Mouse (Mus musculus) embryo, embryonic 10 days (tissue): ENCODE results near the gene Sema4a.
A peak's percentile ranks its signal among the peaks of the same experiment; 100 is the strongest.

Experiments used
- DNase-seq: peaks from one replicate; pipeline ENCODE4 v3.0.0-alpha.2; 2015; ENCODE audit warnings: low spot score

The Sema4a gene

GRCm38 (mm10) chr3:88427342-88427905, 33.6 kb downstream of the Sema4a start:
- no peak for DNase-seq

GRCm38 (mm10) chr3:88425708-88426420, 35.1 kb downstream of the Sema4a start:
- no peak for DNase-seq

- DNase-seq, result no peak
Observed at GRCm38 (mm10) chr3:88425330-88425689, 35.7 kb downstream of the Sema4a start.

DNA sequence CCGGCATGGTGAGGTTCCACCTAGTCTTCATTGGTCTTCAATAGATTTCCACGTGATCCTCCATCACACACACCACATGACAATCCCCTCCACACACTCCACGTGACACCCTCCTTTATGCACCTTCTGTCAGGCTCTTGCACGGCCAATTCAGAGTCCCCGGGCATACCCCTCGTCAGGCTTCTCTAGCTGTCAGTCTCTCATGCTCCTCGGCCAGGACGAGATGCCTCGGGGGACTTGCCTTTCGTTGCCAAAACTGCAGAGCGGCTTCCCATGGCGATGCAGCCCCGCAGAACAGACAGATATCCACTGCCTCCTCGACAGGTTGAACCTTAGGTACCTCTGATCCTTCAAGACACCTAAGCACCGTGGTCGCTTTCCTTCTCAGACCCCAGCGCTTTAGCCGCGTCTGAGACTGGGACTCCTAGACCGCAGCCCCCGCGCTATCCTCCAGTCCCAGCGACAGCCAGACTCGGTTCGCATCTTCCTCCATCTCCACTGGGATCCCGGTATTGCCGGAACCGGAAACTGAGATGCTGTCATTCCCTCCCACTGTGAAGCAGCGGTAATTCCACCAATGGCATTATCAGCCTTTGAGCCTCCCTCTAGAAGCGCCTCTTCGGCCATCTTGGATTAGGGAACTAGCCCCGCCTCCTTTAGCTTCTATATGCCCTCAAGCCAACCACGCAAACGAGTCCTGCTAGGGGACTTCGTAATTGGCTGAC, 36.2 kb downstream of the Sema4a start, which contains the start of gene Slc25a44:
TSS of gene Slc25a44 (minus strand) at position 535 of the 725 bp plus-strand sequence.
- peak; percentile 99 for DNase-seq

GRCm38 (mm10) chr3:88422020-88422720, 38.8 kb downstream of the Sema4a start:
- DNase-seq, result peak; percentile 12

GRCm38 (mm10) chr3:88420771-88421170, 40.2 kb downstream of the Sema4a start:
- no peak for DNase-seq

- no peak for DNase-seq
Observed at GRCm38 (mm10) chr3:88418016-88418415, 43.0 kb downstream of the Sema4a start.

DNA sequence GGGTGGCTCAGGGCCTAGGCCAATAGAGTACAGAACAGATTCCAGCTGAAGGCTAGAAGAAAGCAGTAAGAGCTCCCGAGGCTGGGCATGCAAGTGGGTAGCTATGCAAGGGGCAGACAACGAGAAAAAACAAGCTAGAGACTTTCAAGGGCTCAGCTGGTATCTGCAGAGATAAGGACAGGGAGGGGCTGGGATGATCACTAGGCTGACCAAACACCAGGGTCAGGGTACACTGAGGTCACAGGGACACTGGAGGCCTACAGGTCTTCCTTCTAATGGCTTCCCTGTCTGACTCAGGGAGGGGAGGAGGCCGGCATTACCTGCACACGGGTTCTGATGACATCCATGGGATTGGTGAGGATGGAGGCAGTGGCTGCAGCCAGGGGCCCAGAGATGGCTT, 45.3 kb downstream of the Sema4a start:
- no peak for DNase-seq

DNA sequence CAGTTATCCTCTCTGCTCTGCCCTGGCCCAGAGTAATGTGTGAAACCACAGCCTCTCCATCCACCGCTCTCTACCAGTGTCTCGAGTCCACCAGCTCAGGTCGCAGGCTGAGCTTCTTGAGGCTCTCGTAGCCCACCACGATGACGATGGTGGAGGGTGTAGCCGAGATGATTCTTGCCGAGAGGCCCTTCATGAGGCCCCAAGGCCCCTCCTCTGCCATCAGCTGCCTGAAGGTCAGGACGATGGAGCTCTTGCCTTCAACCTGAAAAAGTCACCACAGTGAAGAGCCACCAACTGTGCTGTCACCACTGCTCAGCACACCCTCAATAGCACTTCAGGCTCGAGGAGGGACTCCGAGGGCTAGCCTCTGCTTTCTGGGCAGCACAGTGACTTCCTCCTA, 48.3 kb downstream of the Sema4a start:
- no peak for DNase-seq

DNA sequence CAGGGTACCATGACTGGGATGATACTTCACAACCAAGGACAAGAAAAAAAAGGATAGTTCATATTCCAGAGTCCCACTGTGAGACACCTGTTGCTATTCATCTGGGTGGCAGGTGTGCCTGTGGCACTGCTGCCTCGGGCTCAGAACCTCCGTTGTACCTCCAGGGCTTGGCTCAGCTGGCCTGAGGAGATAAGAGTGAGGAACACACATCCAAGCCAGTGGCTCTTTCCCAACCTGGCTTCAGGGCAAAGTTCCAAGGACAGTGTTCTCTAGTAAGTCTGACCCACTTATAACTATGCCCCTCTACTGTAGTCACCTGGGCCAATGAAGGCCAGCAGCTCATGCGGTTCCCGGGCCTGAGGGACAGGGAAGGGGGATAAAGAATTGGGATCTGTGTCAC, 49.3 kb downstream of the Sema4a start:
- DNase-seq, result no peak

DNA sequence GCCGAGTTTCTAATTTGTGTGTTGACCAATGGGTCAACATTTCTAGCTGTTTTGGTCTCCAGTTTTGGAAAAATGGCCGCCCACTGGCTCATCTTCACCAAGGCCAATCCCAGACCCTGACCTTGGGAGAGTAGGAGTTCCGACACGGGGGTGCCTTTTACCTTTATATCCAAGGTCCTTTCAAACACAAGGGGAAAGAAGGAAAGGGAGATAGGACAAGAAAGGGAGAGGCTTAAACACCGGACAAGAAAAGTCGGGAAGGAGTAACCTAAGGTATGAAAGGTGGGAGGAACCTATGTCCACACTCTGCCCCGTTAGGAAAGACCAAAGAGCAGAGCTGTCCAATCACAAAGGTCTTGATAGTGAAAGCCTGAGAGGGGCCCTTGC, 50.3 kb downstream of the Sema4a start:
- peak; percentile 12 for DNase-seq

DNA sequence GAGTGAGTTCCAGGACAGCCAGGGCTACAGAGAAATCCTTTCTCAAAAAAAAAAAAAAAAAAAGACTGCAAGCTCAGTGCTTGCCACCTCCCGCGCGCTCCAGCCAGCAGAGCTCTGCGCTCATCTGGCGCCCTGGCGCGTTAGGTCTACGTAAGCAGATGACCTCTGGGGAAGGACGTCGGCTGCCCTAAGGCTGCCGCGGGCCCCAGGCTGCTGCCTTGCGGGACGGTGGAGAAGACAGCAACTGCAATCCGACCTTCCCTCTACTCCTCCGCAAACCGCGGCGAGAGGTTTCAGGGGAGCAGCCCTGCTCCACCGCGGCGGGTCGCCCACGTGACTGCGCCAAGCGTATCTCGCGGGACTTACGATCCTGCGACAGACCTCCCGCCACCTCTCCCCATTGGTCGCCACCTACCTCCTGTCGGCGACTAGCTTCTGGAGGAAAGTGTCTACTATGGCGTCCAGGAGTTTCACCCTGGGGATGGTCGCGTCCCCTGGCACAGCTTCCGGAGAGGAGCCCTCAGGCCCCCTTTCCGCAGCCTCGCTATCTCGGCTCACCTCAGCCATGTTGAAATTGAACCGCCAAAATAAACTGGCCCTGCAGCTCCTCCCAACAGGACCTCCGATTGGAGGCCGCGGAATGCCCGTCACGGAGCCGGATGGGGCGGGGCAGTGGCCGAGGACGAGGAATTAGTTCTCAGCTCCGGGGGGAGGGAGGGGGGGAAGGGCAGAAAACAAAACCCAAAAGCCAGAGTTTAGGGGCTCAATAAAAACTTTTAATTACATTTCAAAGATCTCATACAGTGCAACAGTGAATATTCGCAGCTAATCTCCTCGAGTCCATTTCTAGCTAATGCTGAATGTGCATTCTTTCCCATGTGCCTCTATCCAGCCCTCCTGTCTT, 51.0 kb downstream of the Sema4a start, which contains the start of gene Pmf1:
TSS of gene Pmf1 (minus strand) at position 591 of the 904 bp plus-strand sequence.
- peak; percentile 96 for DNase-seq

DNA sequence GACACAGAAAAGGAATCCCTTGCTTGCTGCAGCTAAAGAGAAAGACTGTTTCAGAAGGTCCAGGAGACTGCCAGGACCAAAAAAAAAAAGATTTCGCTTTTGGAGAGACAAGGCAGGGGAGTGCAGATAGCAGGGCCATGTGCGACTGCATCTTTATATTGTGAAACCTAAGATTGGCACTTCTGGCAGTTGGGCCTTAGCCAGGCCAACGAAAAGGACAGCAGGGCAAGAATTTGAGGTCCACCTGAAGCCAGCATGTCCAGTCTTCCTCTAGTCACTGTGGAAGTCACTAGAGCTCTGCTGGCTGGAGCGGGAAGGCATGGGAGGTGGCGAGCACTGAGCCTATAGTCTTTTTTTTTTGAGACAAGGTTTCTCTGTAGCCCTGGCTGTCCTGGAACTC, 52.0 kb downstream of the Sema4a start:
- no peak for DNase-seq

DNA sequence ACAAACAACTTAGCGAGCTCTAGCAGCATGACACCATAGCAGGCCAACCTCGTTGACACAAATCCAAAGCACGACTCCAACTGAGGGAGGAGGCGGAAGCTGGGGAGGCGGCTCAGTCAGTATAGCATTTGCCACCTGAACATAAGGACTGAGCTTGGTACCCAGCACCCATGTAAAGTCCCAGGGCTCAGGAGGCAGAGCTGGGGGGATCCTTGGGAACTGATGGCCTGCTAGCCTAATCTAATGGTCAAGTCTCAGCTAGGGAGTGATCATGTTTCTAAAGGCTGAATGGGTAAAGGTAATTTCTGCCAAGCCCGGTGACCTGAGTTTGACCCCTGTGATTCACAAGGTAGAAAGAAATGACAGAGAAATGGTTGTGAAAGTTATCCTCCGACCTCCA, 53.5 kb downstream of the Sema4a start:
- no peak for DNase-seq

DNA sequence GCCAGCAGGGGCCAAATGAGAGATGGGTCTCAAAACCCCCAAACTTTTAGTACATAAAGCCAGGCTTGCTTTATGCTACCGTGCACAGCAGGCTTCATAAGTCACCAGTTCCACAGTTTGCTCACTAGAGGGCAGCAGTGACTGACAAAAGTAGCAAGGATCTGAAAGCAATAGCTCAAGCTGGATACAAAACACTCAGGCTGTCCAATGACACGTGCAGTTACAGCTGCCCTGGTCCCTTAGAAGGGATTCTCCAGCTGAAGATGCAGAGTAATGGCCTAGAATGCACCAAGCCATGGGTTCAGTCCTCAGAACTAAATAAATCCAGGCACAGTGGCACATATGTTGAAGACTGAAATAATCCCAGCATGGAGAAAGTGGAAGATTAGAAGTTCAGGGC, 53.9 kb downstream of the Sema4a start:
- peak; percentile 93 for DNase-seq

DNA sequence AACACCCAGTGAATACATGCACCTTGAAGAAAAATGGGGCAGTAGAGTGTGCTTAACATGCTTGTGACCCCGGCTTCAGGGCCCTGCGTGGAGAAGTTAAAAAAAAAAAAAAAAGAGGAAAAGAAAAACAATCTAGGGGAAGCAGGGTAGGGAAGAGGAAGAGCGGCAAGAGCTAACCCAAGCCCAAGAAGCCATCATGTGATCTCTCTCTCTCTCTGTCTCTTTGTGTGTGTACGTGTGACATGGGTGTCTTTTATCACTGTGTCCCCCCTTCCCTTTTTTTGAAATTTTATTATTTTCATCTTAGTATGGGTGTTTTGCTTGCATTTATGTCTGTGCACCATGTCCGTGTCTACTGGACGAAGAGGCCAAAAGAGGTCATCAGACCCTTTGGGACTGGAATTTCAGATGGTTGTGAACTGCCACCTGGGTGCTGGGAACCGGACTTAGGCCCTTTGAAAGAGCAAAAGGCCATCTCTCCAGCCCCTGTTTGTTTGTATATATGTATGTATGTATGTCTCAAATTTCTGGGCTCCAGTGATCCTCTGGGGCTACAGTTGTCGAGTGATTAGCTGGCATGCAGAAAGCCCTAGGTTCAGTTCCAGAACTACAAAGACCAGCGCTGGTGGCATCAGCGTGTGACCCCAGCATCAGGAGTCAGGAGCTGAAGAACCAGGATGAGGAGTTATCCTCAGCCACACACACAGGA, 57.3 kb downstream of the Sema4a start:
- no peak for DNase-seq

DNA sequence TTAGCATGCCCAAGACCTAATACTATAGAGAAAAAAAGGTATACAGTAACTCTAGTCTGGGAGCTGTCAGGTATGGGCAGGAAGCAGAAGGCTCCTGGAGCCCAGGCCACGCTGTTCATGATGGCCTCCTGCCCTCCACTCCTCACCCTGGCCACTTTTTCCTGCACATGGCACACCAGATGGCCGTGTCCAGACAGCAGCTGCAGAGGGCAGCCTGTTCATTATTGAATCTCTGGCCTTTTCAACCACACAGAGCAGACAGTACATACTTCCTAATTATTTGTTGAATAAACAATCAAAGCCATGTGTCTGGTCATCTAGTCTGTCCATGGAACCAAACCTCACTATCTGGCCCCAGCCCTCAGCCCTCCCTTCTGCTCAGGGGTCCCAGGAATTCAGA, 62.3 kb downstream of the Sema4a start:
- DNase-seq, result no peak

DNA sequence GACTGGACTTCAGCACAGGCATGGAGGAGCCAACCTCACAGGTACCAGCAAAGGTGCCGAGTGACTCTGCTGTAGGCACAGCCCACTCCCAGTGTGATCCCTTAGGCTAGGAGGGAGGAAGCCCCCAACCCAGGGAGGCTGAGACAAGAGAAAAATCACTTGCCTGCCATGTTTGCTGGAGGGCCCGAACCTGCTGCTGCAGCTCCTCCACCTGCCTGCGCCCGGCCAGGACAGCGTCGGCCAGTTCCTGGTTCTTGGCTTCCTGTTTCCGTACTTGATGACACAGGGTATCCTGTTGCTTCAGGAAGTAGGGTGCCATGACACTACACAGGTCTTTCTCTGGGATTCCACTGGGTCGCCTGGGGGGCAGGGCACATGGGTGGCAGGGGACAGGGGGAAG, 65.2 kb downstream of the Sema4a start:
- DNase-seq, result no peak

DNA sequence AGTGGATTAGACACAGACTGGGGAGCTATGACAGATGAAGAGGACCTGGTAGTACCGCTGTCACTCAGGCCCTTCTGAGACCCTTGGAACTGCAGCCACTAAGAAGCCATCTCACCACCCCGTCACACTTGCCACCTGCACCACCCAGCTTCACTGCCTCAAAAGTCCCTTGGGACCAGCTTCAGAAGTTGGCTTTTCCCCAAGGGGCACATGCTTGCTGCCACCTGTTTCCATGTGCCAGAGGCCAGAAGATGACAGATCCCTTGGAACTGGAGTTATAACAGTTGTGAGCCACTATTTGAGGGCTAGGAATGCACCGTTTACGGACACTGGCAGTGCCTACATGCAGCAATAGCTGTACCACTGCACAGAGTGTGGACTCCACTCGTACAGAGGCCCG, 65.7 kb downstream of the Sema4a start:
- no peak for DNase-seq

DNA sequence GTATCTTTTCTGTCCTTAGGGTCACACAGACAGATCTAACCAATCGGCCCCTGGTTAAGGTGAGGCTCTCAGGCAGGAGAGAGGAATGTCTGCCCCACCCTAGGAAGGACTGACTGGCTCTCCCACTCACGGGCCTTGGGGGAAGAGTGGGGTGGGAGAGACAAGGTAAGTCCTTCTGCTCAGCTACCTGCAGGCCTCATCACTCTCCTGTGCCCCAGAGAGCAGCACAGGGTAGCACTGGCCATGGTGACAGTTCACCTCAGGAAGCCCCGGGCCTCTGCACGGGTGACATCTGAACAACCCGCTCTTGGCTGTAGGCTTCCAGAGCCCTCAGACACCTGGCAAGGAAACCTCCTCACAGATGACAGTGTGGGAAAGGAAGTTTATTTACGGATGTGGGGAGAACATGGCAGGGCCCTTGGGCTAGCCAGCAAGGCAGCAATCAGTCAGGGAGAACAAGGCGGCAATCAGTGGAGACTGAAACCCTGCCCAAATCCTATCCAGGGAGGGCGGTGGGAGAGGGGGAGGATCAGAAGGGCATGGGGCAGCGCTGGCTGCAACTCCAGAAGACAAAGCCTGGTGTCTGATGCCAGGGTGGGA, 67.1 kb downstream of the Sema4a start:
- DNase-seq, result no peak
